Mouse (Mus musculus) ES-E14 (cell line): ENCODE results near the gene Ddx55. TPM values are rescaled to one million over a fixed set of nuclear protein-coding genes. Genes with fewer than 3 reads are reported as not detected.
A peak's percentile ranks its signal among the peaks of the same experiment; 100 is the strongest.

Source experiments
- DNase-seq: peaks from one replicate; pipeline ENCODE4 v3.0.0-alpha.2; 2013; ENCODE audit warnings: low read depth, low spot score
- H3K27ac ChIP-seq: 2 replicates; pipeline ENCODE4 v1.5.1; 2012; ENCODE audit warnings: low read depth, mild to moderate bottlenecking, low read length, moderate library complexity, mixed read lengths; ENCODE audit not compliant: poor library complexity, insufficient read depth, severe bottlenecking
- H3K36me3 ChIP-seq: 2 replicates; pipeline ENCODE4 v1.6.1; 2012; ENCODE audit warnings: mild to moderate bottlenecking, low read length, moderate library complexity, mixed read lengths; ENCODE audit not compliant: control insufficient read depth, poor library complexity, insufficient read depth, severe bottlenecking
- H3K4me1 ChIP-seq, 2 experiments: fragments of 150-350 bp in 1 of 2; sonication (generic) in 1 of 2; 2 replicates each; pipeline ENCODE4 v1.6.1; 2012; ENCODE audit warnings: low read length in 2 of 2, mild to moderate bottlenecking in 1 of 2, mixed read lengths in 1 of 2; ENCODE audit not compliant: control insufficient read depth in 2 of 2, insufficient read depth in 2 of 2, poor library complexity in 1 of 2
- H3K4me3 ChIP-seq, 2 experiments: fragments of 150-350 bp in 1 of 2; sonication (generic) in 1 of 2; 2 replicates each; pipeline ENCODE4 v1.5.1; 2012; ENCODE audit warnings: low read length in 2 of 2, low read depth in 1 of 2, mild to moderate bottlenecking in 1 of 2, mixed read lengths in 1 of 2; ENCODE audit not compliant: insufficient read depth in 1 of 2, poor library complexity in 1 of 2, severe bottlenecking in 1 of 2
- H3K9ac ChIP-seq: 2 replicates; pipeline ENCODE4 v1.6.1; 2012; ENCODE audit warnings: low read depth, mild to moderate bottlenecking, low read length, mixed read lengths; ENCODE audit not compliant: poor library complexity, insufficient read depth, severe bottlenecking
- H3K9me3 ChIP-seq: fragments of 150-350 bp; sonication (generic); 2 replicates; pipeline ENCODE4 v1.6.1; 2012; ENCODE audit warnings: low read depth, mild to moderate bottlenecking, low read length; ENCODE audit not compliant: control insufficient read depth, insufficient read depth
- CHD2 ChIP-seq: IDR thresholded peaks from 2 replicates; pipeline ENCODE4 v1.6.1; 2014; ENCODE audit warnings: mild to moderate bottlenecking, low read depth, low read length, inconsistent platforms
- HCFC1 ChIP-seq: IDR thresholded peaks from 2 replicates; pipeline ENCODE4 v1.6.1; 2012; ENCODE audit warnings: low read length, inconsistent platforms, borderline replicate concordance; ENCODE audit not compliant: insufficient read depth
- MAFK ChIP-seq: IDR thresholded peaks from 2 replicates; pipeline ENCODE4 v1.6.1; 2014; ENCODE audit warnings: mild to moderate bottlenecking, low read depth, low read length, inconsistent platforms; ENCODE audit not compliant: insufficient read depth
- ZC3H11A ChIP-seq: IDR thresholded peaks from 2 replicates; pipeline ENCODE4 v1.6.1; 2012; ENCODE audit warnings: low read depth, mild to moderate bottlenecking, inconsistent platforms, low read length, borderline replicate concordance
- ZNF384 ChIP-seq: IDR thresholded peaks from 2 replicates; pipeline ENCODE4 v1.6.1; 2012; ENCODE audit warnings: low read depth, low read length, inconsistent platforms
- in situ Hi-C, 2 experiments: fragments of 600-800 bp; cut with MboI; formaldehyde crosslinking; loops; one replicate each; pipeline ENCODE4 v1.15.1; 2025; ENCODE audit warnings: low sequenced_read_pairs in 2 of 2, inconsistent platforms in 1 of 2; ENCODE audit not compliant: unreplicated experiment in 2 of 2
- total RNA-seq: library from RNA; depleted of rRNA; stranded (reverse); fragments of 300-350 nt; gene quantifications from 2 replicates; pipeline ENCODE4 v1.2.3, GENCODE M21; 2012

Ddx55 gene
- total RNA-seq, 1 experiment: 22.8 TPM

DNA sequence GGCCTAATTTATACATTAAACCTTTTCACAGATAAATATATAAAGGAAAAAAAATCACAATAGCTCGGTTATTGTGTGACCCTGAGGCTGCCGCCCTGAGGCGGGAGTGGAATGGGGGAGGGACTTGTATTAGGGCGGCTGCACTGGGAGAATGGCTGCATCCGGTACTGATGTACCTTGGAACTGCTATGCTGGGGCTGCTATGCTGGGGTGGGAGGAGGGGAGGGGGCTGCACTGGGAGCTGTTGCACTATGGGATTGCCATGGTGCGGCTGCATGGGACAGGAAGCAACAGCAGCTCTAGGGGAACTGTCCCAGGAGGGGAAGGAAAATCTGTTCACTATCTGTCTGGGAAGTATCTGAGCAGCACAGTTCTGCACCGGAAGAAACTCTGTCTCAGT, 20.2 kb upstream of the Ddx55 start:
- Histone ChIP-seq H3K9me3 (no peaks in the 10 kb centered on the region), H3K4me3 (no peak overlapping the region), H3K9ac (no peak overlapping the region), H3K36me3 (no peaks in the 10 kb centered on the region), H3K4me1 (peaks cover 4 to 11% of the 10 kb centered on the region in 2 experiments; a peak in 3 of 4 replicates), H3K27ac (no peak overlapping the region)
- in situ Hi-C loops: no loop called here
- no peak for TF ChIP-seq ZNF384
- no peak for TF ChIP-seq MAFK
- no peak for TF ChIP-seq HCFC1
- no peak for TF ChIP-seq CHD2
- TF ChIP-seq ZC3H11A: no peak
- DNase-seq: no peak

DNA sequence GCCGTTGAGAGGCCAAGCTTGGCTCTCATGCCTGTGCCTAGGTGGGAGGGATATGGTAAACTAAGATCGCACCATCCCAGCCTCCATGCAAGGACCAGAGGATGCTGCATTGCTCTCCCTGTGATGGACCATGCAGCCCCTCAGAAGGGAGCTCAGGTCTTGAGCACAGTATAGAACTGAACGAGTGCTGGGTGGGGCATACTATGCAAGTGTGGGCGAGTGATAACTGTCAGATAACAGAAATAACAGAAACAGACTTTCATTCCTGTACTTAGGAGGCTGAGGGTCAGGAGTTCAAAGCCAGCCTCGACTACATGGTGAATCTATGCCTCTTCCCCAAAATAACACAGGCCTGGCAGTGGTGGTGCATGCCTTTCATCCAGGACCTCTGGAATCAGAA, 17.6 kb upstream of the Ddx55 start:
- in situ Hi-C loops: no loop called here
- DNase-seq: no peak
- no peak overlapping the region for H3K27ac ChIP-seq
- H3K4me1 ChIP-seq: peaks cover 0 to 1% of the 10 kb centered on the region in 2 experiments; a peak in 2 of 4 replicates
- H3K4me3 ChIP-seq: no peak overlapping the region
- H3K9ac ChIP-seq: no peak overlapping the region
- no peaks in the 10 kb centered on the region for H3K36me3 ChIP-seq
- H3K9me3 ChIP-seq: no peaks in the 10 kb centered on the region
- TF ChIP-seq CHD2 (no peak), ZNF384 (no peak), MAFK (no peak), HCFC1 (no peak), ZC3H11A (no peak)

DNA sequence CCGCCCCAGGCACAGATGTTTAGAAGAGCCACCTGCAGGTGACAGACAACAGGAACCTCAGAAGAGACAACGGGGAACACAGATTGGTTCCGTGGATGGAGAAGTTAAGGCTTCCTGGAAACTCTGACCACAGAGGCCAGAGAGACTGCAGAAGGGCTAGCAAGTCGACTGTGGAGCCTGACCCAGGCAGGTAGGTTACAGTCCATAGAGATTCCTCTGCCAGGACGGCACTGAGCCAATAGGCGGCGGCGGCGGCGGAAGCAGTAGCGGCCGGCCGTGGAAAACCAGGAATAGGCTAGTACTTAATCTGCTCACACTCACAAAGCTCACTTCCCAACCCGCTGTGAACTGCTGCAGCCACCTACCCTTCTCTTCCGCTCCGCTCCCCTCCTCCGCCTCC, 15.9 kb upstream of the Ddx55 start:
- in situ Hi-C loops: no loop called here
- H3K27ac ChIP-seq: peak overlapping the region; percentile 42; the same call in 1 of the 2 replicates
- no peak for TF ChIP-seq ZC3H11A
- no peak for TF ChIP-seq HCFC1
- H3K9me3 ChIP-seq: no peaks in the 10 kb centered on the region
- H3K36me3 ChIP-seq: no peaks in the 10 kb centered on the region
- no peak for DNase-seq
- peaks cover 0 to 2% of the 10 kb centered on the region in 2 experiments; a peak in 2 of 4 replicates for H3K4me1 ChIP-seq
- H3K4me3 ChIP-seq: peak overlapping the region; percentile 32 to 43
- H3K9ac ChIP-seq: peak overlapping the region; percentile 55; the same call in 1 of the 2 replicates

DNA sequence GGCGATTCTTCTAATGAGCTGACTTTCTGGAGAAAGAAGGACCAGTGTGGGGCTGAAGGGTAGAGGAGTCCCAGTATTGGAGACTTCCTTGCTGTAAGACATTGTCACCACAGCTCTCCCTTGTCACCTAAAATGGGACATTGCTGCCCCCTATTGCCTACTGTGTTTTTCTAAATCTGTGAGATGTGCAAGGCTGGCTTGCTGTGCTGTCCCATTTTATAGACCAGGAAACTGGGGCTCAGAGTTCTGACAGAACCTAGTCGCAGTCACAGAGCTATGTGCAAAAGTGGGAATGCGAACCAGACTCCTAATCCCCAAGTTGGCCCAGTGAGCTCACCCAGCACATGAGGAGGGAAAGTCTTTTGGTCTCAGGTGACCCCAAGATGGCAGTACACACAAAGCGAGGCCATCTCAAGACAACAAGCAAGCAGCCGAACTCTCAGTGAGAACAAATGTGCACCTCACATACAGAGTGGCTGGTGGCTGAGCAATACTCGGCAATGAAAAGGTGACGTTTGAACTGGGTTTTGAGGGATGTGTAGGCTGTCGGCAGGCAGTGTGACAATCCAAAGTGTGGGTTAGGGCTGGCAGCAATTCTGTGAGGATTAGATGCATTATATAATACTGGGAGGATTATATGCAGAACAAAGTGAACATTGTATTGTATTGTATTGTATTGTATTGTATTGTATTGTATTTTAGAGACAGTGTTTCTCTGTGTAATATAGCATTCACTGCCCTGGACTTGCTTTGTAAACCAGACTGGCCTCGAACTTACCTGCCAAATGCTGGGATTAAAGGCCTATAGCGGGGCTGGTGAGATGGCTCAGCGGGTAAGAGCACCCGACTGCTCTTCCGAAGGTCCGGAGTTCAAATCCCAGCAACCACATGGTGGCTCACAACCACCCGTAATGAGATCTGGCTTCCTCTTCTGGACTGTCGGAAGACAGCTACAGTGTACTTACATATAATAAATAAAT, 13.6 kb upstream of the Ddx55 start:
- DNase-seq: no peak
- Histone ChIP-seq H3K9ac (no peak overlapping the region), H3K9me3 (no peaks in the 10 kb centered on the region), H3K4me1 (peaks cover 0 to 4% of the 10 kb centered on the region in 2 experiments; a peak in 1 of 4 replicates), H3K27ac (no peak overlapping the region), H3K4me3 (no peak overlapping the region), H3K36me3 (peaks cover 5% of the 10 kb centered on the region)
- in situ Hi-C loops: no loop called here
- TF ChIP-seq ZNF384 (0 out of 2 replicates have a peak, but pooled peaks have one; percentile 22), HCFC1 (no peak)

DNA sequence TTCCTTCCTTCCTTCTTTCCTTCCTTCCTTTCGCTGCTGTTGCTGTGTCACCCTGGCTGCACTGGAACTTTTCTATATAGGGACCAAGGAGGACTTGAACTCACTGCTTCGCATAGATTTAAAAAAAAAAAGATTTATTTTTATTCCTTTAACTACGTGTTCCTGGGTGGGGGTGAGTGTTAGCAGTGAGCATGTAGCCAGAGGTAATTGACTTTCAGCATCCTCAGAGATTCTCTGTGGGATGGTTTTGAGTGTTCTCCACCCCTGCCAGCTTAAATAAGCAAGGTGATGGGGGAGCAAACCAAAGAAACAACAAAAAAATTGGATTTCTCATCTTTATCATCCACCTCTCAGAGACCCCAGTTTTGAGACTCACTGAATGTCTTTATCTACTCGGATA, 12.8 kb upstream of the Ddx55 start:
- no peak for DNase-seq
- in situ Hi-C loops: no loop called here
- Histone ChIP-seq H3K4me3 (peak overlapping the region in 1 of 2 experiments; percentile 76; a peak in 2 of 4 replicates), H3K27ac (no peak overlapping the region), H3K36me3 (peaks cover 10% of the 10 kb centered on the region), H3K9ac (no peak overlapping the region), H3K9me3 (no peaks in the 10 kb centered on the region), H3K4me1 (peaks cover 0 to 5% of the 10 kb centered on the region in 2 experiments; a peak in 1 of 4 replicates)
- TF ChIP-seq HCFC1 (no peak), CHD2 (no peak), MAFK (no peak), ZC3H11A (no peak), ZNF384 (no peak)
